Mouse (Mus musculus) right cerebral cortex, postnatal 25 days (tissue): Measurements from ENCODE around the gene Iqck.

Source experiments
- DNase-seq: peaks from one replicate; pipeline ENCODE4 v3.0.0; 2022

Iqck gene

DNA sequence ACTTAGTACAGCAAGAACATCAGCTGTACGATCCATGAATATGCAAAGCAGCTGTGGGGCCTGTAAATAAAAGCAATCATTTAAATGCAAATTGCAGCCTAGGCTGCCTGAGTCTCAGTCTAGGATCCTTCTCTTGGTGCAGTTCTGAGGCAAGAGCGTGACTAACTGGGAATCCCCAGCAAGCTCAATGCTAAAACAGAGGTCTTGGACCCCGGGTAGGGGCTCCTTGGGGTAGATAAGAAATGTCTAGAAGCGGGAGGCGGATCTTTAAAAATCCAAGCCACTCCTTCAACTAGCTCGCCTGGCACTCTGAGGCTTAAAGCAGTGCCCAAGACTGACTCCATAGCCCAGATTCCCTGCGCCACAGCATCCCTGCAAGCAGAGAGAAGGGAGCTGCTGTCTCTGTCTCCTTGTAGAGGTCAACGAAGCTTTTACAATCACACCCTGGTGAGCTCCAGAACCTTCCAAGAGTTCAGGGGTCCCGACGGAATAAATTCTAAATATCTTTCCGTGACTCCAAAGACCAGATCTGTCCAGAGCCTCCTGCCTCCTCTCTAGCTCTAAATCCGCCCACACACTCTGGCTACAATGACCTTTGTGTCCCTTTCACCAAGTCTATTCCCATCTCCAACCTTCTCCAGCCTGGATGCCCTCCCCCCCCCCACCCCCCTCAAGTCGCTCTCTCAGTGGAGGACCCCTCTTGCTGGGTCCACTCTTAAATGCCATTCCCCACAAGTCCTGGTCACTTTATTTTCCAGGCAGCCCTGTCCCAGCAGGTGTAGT, 137.3 kb downstream of the Iqck start:
- no peak for DNase-seq

DNA sequence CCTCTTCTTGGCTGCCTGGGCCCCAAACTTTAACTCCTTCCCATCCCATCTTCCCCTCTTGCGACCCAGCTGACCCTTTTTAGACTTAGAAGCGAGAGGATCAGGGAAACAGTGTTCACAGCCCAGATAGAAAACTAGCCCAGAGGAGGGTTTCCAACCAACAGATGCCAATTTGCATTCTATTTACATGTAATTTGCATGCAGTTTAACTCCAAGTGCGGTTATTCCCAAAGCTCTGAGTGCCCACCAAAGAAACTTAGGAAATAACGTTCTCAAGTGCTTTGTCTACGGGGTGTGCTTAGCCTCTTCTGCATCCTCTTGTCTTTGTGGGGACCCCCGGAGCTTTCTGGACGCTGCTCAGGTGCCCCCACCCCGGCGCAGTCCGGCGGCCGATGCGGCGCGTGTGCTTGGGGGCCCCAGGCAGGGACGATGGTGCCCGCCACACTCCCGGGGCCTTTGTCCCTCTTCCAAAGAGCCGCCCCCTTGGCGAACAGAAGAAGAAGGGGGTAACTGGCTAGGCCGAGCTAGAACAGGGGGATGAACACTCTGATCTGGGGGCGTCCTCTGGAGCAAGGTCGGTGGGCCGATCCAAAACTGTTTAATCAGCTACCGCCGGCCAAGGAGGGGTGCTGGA, 138.2 kb downstream of the Iqck start:
- no peak for DNase-seq

DNA sequence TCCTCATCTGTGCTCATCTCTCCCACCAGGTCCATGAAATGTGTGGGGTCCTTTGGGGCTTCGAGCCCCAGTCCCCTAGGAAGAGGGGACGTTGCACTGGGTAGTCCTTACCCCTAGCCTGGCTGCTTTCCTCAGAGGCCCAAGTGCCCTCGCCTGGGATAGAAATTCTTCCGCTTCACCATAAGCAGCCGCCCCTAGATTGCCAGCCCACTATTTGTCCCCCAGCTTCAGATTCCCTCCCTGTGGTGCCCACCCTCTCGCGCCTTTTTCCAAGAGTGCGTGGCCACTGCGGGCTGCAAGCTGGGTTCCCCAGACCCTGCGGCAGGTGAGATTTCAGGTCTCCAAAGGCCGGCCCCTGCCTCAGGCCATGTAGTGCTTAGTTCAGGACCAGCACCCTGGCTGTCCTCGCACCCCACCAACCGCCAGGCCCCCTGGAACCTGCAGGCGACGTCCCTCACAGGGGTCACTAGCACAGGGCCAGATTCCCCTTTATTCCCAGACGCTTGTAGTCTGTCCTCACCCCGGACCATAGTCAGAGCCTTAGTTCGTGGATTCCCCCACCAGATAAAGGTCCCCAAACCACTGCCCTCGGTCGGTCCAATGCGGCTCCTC, 138.8 kb downstream of the Iqck start:
- no peak for DNase-seq

DNA sequence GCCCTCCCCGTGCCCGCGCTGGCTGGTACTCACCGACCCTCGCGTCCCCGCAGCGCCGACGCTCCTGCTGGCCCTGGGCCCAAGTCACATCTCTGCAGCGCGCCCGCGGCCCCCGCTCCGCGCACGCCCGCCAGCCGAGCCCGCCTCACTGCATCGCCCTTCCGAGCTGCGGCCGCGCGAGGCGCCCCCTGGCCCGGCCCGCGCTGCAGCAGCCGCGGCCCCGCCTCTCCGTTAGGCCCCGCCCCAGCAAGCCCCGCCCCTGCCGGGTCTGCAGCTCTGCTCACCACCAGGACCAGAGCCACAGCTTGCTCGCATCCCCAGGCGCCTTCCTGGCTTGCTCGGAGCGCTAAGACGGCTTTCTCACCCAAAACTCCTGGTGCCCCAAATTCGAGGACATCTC, 139.5 kb downstream of the Iqck start, which contains the start of gene Gprc5b:
Gprc5b (minus strand) TSS at position 205 of the 400 bp plus-strand sequence.
- DNase-seq = peak; percentile 79

DNA sequence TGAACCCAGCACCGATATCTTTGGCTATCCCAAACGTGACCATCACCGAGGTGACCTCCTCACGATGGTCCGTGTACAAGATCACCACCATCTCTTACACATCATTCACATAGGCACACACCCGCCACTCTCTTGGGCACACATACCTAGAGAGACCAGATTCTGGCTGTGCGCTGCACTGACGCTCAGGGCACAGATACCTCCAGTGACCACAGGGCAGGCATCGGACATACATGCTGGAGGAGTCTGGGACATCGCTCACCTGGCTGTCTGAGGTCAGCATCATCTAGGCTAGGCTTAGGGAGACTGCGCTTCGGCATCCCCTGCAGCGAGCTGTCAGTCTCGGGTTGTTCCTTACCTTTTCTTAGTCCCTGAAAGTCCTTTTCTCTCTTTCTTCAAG, 140.1 kb downstream of the Iqck start:
- DNase-seq = no peak

DNA sequence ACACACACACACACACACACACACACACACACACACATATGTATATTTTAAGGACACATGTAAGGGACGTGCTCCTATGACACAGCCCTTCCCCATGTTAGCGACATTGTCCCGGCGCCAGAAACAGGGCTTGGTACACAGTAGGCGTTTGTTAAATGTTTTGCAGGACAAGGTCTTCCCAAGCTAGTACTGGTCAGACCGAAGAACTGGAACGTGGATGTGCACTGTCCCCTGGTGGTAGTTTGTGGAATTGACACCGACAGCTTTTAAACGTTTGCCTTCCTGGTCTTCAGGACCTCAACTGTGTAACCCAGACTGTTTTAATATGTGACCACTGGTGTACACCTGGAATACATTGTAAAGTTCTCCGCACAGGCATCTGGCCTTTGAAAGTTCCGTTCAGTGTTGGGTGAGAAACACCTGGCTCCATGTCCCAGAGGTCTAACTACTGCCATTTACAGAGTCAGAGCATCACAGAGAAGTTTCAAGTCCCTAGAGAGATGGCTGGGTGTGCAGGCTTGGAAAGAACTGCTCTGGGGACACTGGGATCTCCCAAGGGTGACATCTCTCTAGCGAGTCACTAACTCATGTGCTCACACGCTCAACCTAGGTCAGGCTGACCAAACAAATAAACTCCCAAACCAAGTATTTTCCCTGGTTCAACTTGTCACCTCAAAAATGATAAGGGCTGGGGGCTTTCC, 140.7 kb downstream of the Iqck start:
- DNase-seq = peak; percentile 74

DNA sequence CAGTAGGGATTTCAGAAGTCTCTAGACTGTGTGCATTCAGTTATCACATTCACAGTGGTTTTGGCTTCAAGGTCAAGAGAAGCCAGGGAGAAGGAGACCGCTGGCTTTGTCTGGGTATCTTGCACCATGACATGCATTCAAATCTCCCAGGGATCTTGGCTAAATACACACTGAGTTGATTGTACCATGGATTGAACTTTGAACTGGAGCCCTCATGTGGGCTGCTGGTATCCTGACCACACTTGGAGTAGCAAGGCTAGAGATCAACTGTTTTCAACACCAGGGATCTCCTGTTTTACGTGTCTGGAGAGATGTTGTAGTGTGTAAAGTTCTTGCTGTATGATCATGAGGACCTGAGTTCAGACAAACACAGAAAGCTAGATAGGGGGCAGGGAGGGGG, 144.3 kb downstream of the Iqck start:
- no peak for DNase-seq

DNA sequence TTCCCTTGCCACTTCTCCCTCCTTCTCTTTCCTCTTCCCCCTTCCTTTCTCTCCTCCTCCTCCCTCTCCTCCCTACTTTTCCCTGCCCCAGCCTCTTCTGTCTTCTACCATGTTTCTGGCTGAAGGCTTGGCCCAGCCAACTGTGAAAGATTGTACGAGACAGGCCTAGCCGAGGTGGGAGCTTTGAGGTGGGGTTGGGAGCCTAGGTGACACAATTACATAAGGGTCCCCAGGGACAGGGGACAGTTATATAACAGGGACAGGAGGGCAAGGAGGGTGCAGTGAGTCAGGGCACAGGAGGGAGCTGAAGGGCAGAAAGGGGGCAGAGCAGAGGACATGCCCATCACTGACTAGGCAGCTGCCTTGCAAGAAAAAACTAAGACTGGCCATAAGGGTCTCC, 146.4 kb downstream of the Iqck start:
- no peak for DNase-seq

DNA sequence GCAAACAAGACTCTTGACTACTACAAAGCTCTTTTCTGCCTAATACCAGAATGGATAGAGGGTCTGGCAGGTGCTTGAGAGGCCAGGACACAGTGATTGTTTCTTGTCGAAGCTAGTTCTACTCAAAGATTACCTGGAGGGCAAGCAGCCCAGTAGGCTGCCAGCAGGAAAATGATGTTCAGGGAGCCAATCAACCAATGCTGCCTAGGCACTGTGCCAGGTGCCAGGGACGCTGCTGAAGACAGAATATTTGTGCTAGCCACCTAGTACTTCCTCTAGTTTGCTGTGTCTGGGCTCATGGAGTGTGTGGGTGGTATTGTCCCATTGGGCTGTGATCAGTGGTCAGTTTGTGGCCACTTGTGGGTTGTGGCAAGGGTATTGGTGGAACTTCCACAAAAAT, 146.9 kb downstream of the Iqck start:
- no peak for DNase-seq

DNA sequence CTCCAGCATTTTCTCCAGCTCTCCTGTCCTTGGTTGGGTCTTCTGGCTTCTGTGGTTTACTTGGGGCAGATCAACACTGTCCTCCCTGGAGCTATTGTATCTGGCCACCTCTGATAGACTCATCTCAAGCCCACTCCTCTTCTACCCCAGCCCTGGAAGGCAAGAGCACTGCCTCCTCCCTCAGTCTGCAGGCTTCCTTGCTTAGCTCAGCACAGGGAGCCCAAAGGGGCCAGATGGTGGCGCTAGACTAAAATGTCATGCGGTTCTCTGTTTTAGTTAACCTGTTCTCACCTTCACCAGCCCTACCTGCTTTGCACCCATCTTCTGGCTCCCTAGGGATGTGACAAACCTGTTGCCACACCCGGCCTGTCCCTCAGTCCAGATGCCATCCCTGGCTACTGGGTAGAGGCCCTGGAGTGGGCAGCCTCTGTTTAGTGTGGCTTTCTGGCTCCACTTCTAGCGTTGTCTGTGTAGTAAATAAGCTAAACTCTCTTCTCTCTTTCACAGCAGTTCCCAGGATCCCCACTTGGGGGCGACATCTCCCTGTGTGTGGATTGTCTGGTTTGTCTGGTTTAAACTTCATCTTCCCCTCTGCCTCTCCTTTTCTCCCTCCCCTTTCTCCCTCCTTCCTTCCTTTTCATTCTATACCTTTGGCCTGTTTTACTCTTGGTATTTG, 155.4 kb downstream of the Iqck start:
- DNase-seq = peak; percentile 58

DNA sequence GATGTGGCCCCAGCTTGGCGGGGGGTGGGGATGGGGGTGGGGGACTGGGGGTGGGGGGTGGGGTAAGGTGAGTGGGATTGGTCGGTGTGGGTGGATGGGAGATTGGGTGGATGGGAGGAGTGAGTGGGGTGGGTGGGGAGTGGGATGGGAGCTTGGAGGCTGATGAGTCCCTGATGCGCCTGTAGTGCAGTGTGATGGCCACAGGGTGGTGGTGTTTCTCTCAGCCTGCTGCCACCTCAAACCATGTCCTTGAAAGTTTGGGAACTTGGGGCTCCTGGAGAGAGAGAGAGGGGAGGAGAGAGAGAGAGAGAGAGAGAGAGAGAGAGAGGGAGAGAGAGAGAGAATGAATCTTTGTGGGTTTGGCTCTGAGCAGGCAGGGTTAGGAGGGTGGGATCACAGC, 160.2 kb downstream of the Iqck start:
- DNase-seq = no peak

DNA sequence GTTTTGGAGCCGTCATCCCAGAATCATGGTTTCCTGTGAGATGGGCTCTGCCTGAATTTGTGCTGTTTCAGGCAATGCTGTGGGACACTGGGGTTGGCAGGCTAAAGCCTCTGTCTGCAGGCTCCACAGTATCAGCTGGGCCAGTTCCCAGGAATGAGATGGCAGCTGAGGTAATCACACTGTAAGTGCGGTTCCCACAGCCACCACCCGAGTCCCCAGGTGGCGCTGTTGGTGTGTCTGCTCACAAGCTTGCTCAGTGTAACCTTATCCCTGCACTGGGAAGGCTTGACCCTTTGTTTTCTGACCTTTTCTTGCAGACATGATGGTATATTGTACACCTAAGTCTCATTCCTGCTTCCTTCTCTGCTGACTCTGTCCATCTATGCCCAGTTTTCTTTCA, 164.0 kb downstream of the Iqck start:
- peak; percentile 9 for DNase-seq
